Mouse (Mus musculus) neural tube, embryonic 11.5 days (tissue): ENCODE measurements around the gene Unc93b1. TPM values are rescaled to one million over a fixed set of nuclear protein-coding genes. Genes with fewer than 3 reads are reported as not detected.

Source experiments
- ATAC-seq: fragments of 200-750 bp; cut with Nextera tagmentation; 2 replicates; pipeline ENCODE4 v1.8.0; 2017; ENCODE audit warnings: moderate number of reproducible peaks, mild to moderate bottlenecking, moderate TSS enrichment, moderate library complexity; ENCODE audit not compliant: insufficient read depth, low FRiP score, low TSS enrichment
- DNase-seq: peaks from one replicate; pipeline ENCODE4 v3.0.0-alpha.2; 2015; ENCODE audit warnings: low spot score
- H3K27ac ChIP-seq: fragments of 300-500 bp; sonication (generic); 2 replicates; pipeline ENCODE4 v1.5.1; 2014; ENCODE audit warnings: low read depth, mild to moderate bottlenecking, low read length
- H3K27me3 ChIP-seq: fragments of 300-500 bp; sonication (generic); 2 replicates; pipeline ENCODE4 v1.6.1; 2014; ENCODE audit warnings: mild to moderate bottlenecking, low read length, mixed read lengths; ENCODE audit not compliant: control insufficient read depth, insufficient read depth
- H3K36me3 ChIP-seq: fragments of 300-500 bp; sonication (generic); 2 replicates; pipeline ENCODE4 v1.6.1; 2014; ENCODE audit warnings: mild to moderate bottlenecking, low read length, moderate library complexity, mixed read lengths; ENCODE audit not compliant: control insufficient read depth, insufficient read depth
- H3K4me1 ChIP-seq: fragments of 300-500 bp; sonication (generic); 2 replicates; pipeline ENCODE4 v1.6.1; 2014; ENCODE audit warnings: low read length, mixed read lengths; ENCODE audit not compliant: control insufficient read depth, insufficient read depth
- H3K4me2 ChIP-seq: fragments of 300-500 bp; sonication (generic); 2 replicates; pipeline ENCODE4 v1.6.1; 2014; ENCODE audit warnings: low read depth, mild to moderate bottlenecking, moderate library complexity
- H3K4me3 ChIP-seq: fragments of 300-500 bp; sonication (generic); 2 replicates; pipeline ENCODE4 v1.5.1; 2014; ENCODE audit warnings: low read depth, low read length
- H3K9ac ChIP-seq: fragments of 300-500 bp; sonication (generic); 2 replicates; pipeline ENCODE4 v1.6.1; 2014; ENCODE audit warnings: mild to moderate bottlenecking, low read length
- H3K9me3 ChIP-seq: fragments of 300-500 bp; sonication (generic); 2 replicates; pipeline ENCODE4 v1.6.1; 2016; ENCODE audit warnings: low read length; ENCODE audit not compliant: control insufficient read depth
- WGBS: fragments of 180-500 bp; shearing (Covaris S2); extraction: QIAGEN DNeasy Blood & Tissue Kit; methylation state at CpG from one replicate; pipeline ENCODE4 v1.1.7; 2014; 5-methylcytosine and 5-hydroxymethylcytosine counted together
- polyA plus RNA-seq: library from polyadenylated mRNA; unstranded; fragments of >200 nt; fragmentation: Nextera tagmentation; extraction: Ambion mirVana; gene quantifications from 2 replicates; pipeline ENCODE4 v1.2.1, GENCODE M21; 2014

The Unc93b1 gene
- polyA plus RNA-seq, 1 experiment from 2014 or later: 5.3 TPM

DNA sequence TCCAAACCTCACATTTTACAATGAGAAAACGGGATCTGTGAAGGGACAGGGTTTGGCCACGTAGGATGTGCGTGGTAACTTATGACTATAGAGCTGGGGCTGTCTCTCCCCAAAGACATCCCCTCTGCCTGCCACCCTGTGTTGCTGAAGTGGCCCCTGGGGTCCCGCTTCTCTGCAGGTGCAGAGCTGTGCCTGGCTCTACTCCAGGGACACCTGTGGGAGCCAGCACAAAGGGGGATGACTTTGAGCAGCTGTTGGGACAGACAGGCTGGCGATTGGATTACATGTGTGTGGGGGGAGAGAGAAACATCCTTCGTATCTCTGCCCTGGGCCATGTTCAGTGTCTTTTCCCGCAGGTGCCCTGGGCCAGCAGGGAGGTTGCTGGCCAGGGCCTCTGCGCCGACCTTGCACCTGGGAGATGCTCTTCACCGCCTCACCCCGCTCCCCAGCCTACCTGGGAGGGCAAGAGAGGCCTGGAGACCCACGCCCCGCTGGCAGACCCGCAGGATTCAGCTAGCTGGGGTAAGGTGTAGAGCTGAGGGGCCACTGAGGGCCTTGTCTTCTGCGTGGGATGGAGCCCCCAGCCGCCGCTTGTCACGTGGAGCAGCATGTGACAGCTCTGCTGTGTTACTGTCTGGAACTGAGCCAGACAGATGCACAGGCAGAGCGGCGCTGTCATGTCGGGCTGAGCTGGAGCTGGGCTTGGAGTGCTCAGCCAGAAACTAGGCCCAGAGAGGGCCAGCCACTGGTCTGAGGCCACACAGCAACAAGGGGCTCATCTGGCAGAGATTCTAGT, 4.5 kb upstream of the Unc93b1 start:
- Histone ChIP-seq H3K27me3 (no peaks in the 10 kb centered on the region), H3K4me3 (no peak overlapping the region), H3K9me3 (no peaks in the 10 kb centered on the region), H3K27ac (no peak overlapping the region), H3K9ac (no peak overlapping the region), H3K36me3 (no peaks in the 10 kb centered on the region), H3K4me1 (no peaks in the 10 kb centered on the region; the same call in 1 of the 2 replicates), H3K4me2 (no peak overlapping the region)
- WGBS: 75% methylated on average over 21 of the region's 21 CpGs
- no peak for DNase-seq
- ATAC-seq: no peak

DNA sequence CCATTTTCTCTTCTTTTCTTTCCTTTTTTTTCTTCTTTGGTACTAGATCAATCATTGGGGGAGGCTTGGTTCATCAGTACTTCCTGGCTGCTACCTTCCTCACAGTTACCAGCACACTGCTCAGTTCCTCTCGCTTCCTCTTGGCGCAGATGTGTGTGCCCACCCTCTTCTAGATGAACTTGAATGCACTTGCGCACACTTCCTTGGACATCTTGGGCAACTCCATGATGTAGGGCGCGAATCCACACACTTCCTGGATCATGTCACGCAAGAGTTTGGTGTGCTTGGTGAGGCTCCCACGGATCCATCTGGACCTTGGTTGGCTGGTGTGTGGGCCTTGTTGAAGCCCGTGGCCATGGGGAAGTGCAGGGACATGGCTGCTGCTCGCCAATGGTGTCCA, 3.3 kb upstream of the Unc93b1 start:
- Histone ChIP-seq H3K27me3 (no peaks in the 10 kb centered on the region), H3K9me3 (no peaks in the 10 kb centered on the region), H3K9ac (no peak overlapping the region), H3K4me2 (no peak overlapping the region), H3K36me3 (no peaks in the 10 kb centered on the region), H3K27ac (no peak overlapping the region), H3K4me1 (no peaks in the 10 kb centered on the region; the same call in 1 of the 2 replicates), H3K4me3 (no peak overlapping the region)
- WGBS: 90% methylated on average over 9 of the region's 9 CpGs
- ATAC-seq (no peak), DNase-seq (no peak)

DNA sequence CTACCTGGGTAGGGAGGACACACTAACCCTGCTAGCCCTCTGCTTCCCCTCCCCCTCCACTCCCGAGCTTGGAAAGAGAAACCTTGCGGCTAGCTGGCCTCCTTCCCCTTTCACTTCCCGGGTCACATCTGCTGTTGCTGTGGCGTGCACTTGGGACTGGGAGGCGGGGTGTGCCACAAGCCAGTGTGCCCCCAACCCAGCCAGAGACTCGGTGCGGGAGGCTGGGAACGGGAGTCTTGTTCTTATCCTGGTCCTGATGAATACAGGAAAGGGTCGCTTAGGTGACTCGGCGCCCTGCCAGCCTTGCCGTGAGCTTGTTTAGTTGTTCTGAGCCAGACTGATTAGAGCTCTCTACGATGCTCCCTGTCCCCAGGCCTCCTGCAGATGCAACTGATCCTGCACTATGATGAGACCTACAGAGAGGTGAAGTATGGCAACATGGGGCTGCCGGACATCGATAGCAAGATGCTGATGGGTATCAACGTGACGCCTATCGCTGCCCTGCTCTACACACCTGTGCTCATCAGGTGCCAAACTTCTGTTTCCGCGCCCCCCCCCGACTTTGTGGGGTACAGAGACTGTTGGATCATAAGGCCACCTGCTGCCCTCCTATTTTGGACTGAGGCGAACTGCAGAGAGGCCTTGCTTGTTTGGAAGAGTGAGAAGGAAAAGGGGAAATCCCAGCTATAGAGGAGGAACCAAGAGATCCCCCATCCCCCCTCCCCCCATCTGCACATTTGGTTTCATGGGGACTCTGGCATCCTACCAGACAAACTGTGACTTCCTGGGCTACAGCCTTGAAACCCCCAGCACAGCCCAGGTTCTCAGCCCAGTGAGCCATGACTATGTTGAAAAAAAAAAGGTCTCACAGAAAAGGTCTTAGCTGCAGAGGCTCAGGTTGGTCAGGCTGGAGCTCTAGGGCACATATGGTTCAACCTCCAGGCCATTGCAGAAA, 1.2 kb downstream of the Unc93b1 start:
- 7% methylated on average over 22 of the region's 22 CpGs for WGBS
- DNase-seq (peak; percentile 46), ATAC-seq (no peak)
- H3K4me3 ChIP-seq: peak overlapping the region; percentile 38
- no peaks in the 10 kb centered on the region for H3K9me3 ChIP-seq
- H3K9ac ChIP-seq: peak overlapping the region; percentile 44
- no peaks in the 10 kb centered on the region for H3K27me3 ChIP-seq
- H3K4me2 ChIP-seq: peak overlapping the region; percentile 53
- H3K4me1 ChIP-seq: no peaks in the 10 kb centered on the region; the same call in 1 of the 2 replicates
- H3K27ac ChIP-seq: no peak overlapping the region
- no peaks in the 10 kb centered on the region for H3K36me3 ChIP-seq

DNA sequence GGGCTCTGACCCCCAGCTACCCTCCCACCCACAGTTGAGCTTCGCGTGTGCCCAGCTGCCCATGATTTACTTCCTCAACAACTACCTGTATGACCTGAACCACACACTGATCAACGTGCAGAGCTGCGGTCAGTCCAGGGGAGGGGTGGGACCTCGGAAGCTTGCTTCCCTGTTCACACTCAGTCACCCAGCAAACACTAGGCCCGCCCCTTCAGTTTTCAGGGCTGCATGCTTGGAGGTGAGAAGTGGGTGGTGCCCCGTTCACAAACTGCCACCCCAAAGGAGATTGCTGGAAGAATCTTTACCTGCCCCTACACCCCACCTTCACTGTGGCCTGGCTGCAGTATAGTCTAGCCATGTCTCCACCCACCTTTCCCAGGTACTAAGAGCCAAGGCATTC, 7.3 kb downstream of the Unc93b1 start:
- no peak overlapping the region for H3K4me2 ChIP-seq
- ATAC-seq (no peak), DNase-seq (no peak)
- no peak overlapping the region for H3K4me3 ChIP-seq
- H3K27me3 ChIP-seq: no peaks in the 10 kb centered on the region
- 85% methylated on average over 7 of the region's 7 CpGs for WGBS
- H3K36me3 ChIP-seq: no peaks in the 10 kb centered on the region
- H3K9me3 ChIP-seq: no peaks in the 10 kb centered on the region
- no peak overlapping the region for H3K9ac ChIP-seq
- no peak overlapping the region for H3K27ac ChIP-seq
- H3K4me1 ChIP-seq: no peaks in the 10 kb centered on the region

DNA sequence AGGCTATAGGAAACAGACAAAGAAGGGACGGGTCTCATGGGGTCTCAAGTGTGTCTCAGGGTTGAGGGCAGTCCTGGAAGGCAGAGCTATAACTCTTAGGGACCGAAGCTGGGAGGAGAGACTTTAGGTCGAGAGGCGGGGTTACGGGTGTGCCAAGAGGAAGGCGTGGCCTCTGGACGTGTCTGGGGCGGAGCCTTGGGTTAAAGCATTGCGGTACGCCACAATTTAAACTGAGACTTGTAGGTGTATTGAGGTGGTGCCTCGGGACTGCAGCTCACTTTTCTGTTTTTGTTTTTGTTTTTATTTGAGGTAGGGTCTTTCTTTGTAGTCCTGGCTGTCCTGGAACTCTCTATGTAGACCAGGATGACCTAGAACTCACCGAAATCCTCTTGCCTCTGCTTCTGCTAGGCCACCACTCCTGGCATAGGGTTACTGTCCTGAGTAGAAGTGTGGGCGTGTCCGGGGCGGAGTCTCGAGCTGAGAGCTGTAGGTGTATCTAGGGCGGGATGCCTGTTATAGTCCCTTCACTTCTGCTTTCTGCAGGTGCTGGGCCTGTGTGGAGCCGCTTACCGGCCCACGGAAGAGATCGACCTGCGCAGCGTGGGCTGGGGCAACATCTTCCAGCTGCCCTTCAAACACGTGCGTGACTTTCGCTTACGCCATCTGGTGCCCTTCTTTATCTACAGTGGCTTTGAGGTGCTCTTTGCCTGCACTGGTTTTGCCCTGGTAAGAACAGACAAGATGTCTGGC, 8.2 kb downstream of the Unc93b1 start:
- H3K9me3 ChIP-seq: no peaks in the 10 kb centered on the region
- 21% methylated on average over 27 of the region's 27 CpGs for WGBS
- H3K9ac ChIP-seq: no peak overlapping the region
- no peak overlapping the region for H3K4me2 ChIP-seq
- H3K4me1 ChIP-seq: no peaks in the 10 kb centered on the region
- H3K27me3 ChIP-seq: no peaks in the 10 kb centered on the region
- no peak overlapping the region for H3K4me3 ChIP-seq
- H3K36me3 ChIP-seq: no peaks in the 10 kb centered on the region
- H3K27ac ChIP-seq: no peak overlapping the region
- ATAC-seq (no peak), DNase-seq (no peak)

DNA sequence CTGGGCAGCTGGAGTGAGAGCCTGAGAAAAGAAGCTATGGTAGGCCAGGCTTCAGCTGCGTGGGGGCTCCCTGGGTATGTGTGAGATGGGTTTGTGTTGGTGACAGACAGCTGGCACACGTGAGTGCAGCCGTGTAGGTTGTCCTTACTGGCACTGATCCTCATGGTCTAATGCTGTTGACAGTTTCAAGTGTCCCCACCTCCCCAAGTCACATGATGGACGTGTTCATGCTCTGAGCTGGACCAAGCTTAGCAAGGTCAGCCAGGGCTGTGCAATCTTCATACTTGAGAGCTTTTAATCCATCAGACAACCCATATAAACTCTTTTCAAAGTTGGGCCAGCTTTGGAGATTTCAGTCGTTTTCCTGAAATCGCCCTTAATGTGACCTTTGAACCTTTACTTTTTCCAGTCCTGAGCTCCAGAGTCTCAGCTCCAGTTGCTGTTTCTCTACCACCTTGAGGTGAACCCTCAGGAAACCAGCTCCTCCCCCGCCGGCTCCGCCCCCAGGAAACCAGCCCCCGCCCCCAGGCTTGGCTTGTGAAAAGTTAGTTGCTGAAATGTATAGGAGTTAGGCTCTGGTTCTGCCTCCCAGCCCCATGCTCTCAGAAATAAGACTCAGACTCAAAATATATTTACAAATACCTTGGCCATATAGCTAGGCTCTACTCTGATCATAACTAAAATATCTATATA, 11.0 kb downstream of the Unc93b1 start:
- DNase-seq (no peak), ATAC-seq (no peak)
- Histone ChIP-seq H3K36me3 (no peaks in the 10 kb centered on the region), H3K9me3 (no peaks in the 10 kb centered on the region), H3K4me2 (no peak overlapping the region), H3K4me3 (no peak overlapping the region), H3K27ac (no peak overlapping the region), H3K9ac (no peak overlapping the region), H3K27me3 (no peaks in the 10 kb centered on the region), H3K4me1 (no peaks in the 10 kb centered on the region)
- 32% methylated on average over 10 of the region's 10 CpGs for WGBS

DNA sequence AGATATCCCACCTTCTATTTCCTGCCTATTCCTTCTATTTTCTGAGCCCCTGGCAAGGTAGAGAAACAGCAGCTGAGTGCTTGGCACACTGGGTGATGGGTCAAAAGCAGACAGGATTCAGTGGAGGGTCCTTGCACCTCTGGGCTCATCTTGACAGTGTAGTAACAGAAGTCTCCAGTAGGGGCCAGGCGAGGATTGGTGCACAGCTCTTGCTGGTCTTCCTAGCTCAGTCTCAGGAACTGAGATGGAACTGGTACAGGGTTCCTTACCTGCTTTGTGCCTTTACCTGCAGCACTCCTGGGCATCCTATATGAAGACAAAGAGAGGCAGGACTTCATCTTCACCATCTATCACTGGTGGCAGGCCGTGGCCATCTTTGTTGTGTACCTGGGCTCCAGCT, 11.7 kb downstream of the Unc93b1 start:
- Histone ChIP-seq H3K9me3 (no peaks in the 10 kb centered on the region), H3K36me3 (no peaks in the 10 kb centered on the region), H3K27ac (no peak overlapping the region), H3K4me3 (no peak overlapping the region), H3K9ac (no peak overlapping the region), H3K4me2 (no peak overlapping the region), H3K27me3 (no peaks in the 10 kb centered on the region), H3K4me1 (no peaks in the 10 kb centered on the region)
- ATAC-seq: peak; percentile 60; the same call in 1 of the 2 replicates
- DNase-seq: peak; percentile 69
- WGBS: 21% methylated on average over 2 of the region's 2 CpGs

DNA sequence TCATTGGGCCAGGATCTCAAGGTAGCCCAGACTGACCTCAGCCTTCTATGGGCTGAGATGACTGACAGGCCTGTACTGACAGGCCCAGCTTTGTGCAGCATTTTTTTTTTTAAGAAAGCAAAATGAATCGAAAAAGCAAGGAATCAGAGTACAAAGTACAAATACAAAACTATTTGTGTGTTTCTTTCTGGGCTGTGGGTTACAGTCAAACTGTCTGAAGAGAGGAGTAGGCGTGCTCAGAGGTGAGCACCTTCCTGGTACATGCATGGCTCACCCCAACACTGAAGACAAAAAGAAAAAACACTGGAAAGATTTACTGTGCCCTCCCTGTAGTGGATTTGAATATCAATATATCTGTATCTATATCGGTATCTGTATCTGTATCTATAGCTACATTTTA, 12.8 kb downstream of the Unc93b1 start:
- no peak overlapping the region; the same call in 1 of the 2 replicates for H3K9ac ChIP-seq
- WGBS: 76% methylated on average over 3 of the region's 3 CpGs
- H3K27me3 ChIP-seq: no peaks in the 10 kb centered on the region
- ATAC-seq: no peak
- H3K27ac ChIP-seq: no peak overlapping the region
- no peaks in the 10 kb centered on the region for H3K4me1 ChIP-seq
- no peak for DNase-seq
- H3K36me3 ChIP-seq: no peaks in the 10 kb centered on the region
- H3K4me3 ChIP-seq: no peak overlapping the region
- no peak overlapping the region for H3K4me2 ChIP-seq
- H3K9me3 ChIP-seq: no peaks in the 10 kb centered on the region
